Mouse (Mus musculus) ES-Bruce4 (cell line): Measurements from ENCODE around the gene Taf1c.

Experiments
- CTCF ChIP-seq: IDR thresholded peaks from one replicate; pipeline ENCODE4 v1.8.1; 2011; ENCODE audit warnings: low read depth, low read length
- POLR2A ChIP-seq: IDR thresholded peaks from one replicate; pipeline ENCODE4 v1.8.1; 2011; ENCODE audit warnings: low read length; ENCODE audit not compliant: insufficient read depth

DNA sequence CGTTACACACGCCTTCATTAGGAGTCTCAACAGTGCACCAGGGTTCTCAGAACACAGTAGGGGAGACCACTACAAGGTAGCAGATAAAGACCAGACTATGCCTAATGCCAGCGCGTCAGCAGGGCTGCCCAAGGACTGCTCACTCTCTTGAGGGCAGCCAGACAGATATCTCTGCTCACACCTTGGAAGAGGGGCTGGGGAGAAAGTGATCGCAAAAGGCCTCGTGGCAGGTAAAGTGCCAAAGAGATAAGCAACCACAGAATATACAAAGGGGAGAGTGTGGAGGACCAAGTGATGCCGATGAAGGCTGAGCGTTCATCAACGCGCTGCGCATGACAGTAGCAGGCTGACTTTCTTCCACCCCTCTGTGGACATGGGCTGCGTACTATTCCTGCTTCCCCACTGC is 621 bp downstream of the Taf1c start:
- TF ChIP-seq CTCF: no peak
- TF ChIP-seq POLR2A: no peak
